Mouse (Mus musculus): ENCODE data around the gene Fap.

- TF ChIP-seq ZNF384 (IDR thresholded peaks at IDR 0.05; ENCODE audit: low read depth, low read length): no peak
- TF ChIP-seq CHD2 (IDR thresholded peaks at IDR 0.05; ENCODE audit: low read depth, low read length): no peak
- no peak for TF ChIP-seq HCFC1 (IDR thresholded peaks at IDR 0.05; ENCODE audit: borderline replicate concordance, insufficient read depth, low read length)
Observed at GRCm38 (mm10) chr2:62469551-62469950, 104.3 kb downstream of the Fap start.
